ENCODE assay signal across 24 mouse cellular contexts in genomic region chr19:56914658-56915057, GRCm38 (mm10). TPM values are rescaled to one million over a fixed set of nuclear protein-coding genes. Genes with fewer than 3 reads are reported as not detected.
DNase-seq lines count a peak whose midpoint lies in the region; ATAC-seq and TF ChIP-seq lines count a peak whose summit lies in the region.
"Had no signal": no experiment of that assay in that cellular context is flagged by ENCODE, and none has a peak within 500 bp of the region (broad histone marks: within the 10 kb centered on the region; RNA-seq: fewer than 3 reads in every experiment).

No protein-coding gene starts in this region.

- no peaks in the 10 kb centered on the region for H3K27me3 ChIP-seq in kidney, adult 2 months (replicated peaks; ENCODE audit: control insufficient read depth, insufficient read depth, low read length)
- no peaks in the 10 kb centered on the region for H3K27me3 ChIP-seq in lung, embryonic 14.5 days (ENCODE audit: insufficient read depth, low read length)
- H3K27me3 ChIP-seq in stomach, embryonic 14.5 days (ENCODE audit: control insufficient read depth, insufficient read depth, low read length): no peaks in the 10 kb centered on the region
- H3K27me3 ChIP-seq in stomach, postnatal 0 days (ENCODE audit: control insufficient read depth, insufficient read depth, low read length): no peaks in the 10 kb centered on the region
- H3K27me3 ChIP-seq: limb, embryonic 13.5 days; midbrain, embryonic 15.5 days; neural tube, embryonic 15.5 days; Patski had no signal

- no peak for ATAC-seq in lung, embryonic 14.5 days (ENCODE audit: insufficient read depth)
- ATAC-seq in stomach, embryonic 14.5 days (ENCODE audit: insufficient number of reproducible peaks, insufficient read depth, low FRiP score, low read depth): no peak
- no peak for ATAC-seq in stomach, postnatal 0 days (ENCODE audit: low FRiP score, low TSS enrichment)
- ATAC-seq: forebrain, embryonic 16.5 days; midbrain, embryonic 15.5 days; Patski had no signal

- no peak for TF ChIP-seq POLR2A in kidney, adult 2 months (IDR thresholded peaks at IDR 0.05; ENCODE audit: low read depth, low read length)

- TF ChIP-seq EP300 in stomach, postnatal 0 days (optimal IDR thresholded peaks at IDR 0.05): no peak

- H3K9ac ChIP-seq in lung, embryonic 14.5 days: no peak overlapping the region
- no peak overlapping the region for H3K9ac ChIP-seq in stomach, embryonic 14.5 days (replicated peaks; ENCODE audit: low read depth, low read length)
- no peak overlapping the region for H3K9ac ChIP-seq in stomach, postnatal 0 days (ENCODE audit: low read length)
- H3K9ac ChIP-seq: heart, embryonic 13.5 days; hindbrain, embryonic 14.5 days; limb, embryonic 13.5 days; midbrain, embryonic 15.5 days; neural tube, embryonic 15.5 days had no signal

- H3K36me3 ChIP-seq in kidney, adult 2 months (ENCODE audit: control insufficient read depth, insufficient read depth, low read length): no peaks in the 10 kb centered on the region
- H3K36me3 ChIP-seq in lung, embryonic 14.5 days (ENCODE audit: insufficient read depth): peaks cover 25% of the 10 kb centered on the region; the same call in 1 of the 2 replicates
- peaks cover 12% of the 10 kb centered on the region for H3K36me3 ChIP-seq in stomach, embryonic 14.5 days (ENCODE audit: control insufficient read depth, insufficient read depth, low read length)
- H3K36me3 ChIP-seq in stomach, postnatal 0 days (ENCODE audit: control insufficient read depth, insufficient read depth, low read length): peaks cover 3% of the 10 kb centered on the region; the same call in 1 of the 2 replicates
- H3K36me3 ChIP-seq: heart, embryonic 13.5 days; midbrain, embryonic 15.5 days; neural tube, embryonic 15.5 days had no signal

- DNase-seq in kidney, adult 2 months: no peak
- no peak for DNase-seq in kidney, adult 8-10 months
- no peak for DNase-seq in lung, embryonic 14.5 days
- DNase-seq in lung, postnatal 36 days: no peak
- DNase-seq in stomach, postnatal 0 days (ENCODE audit: low spot score): no peak
- no peak for DNase-seq in embryo, embryonic 9.5 days (ENCODE audit: extremely low spot score)
- DNase-seq: adrenal gland, postnatal 25 days; cerebellum, adult 11-12 months; cerebellum, adult 9-11 months; heart, postnatal 10 days; retina, postnatal 1 day; right cerebral cortex, postnatal 14 days; thymus, postnatal 4 days had no signal

- 96% methylated on average over 3 of the region's 3 CpGs for WGBS in kidney, adult 2 months
- 92% methylated on average over 3 of the region's 3 CpGs for WGBS in lung, embryonic 14.5 days
- 95% methylated on average over 3 of the region's 3 CpGs for WGBS in stomach, embryonic 14.5 days
- WGBS in stomach, postnatal 0 days: 82% methylated on average over 3 of the region's 3 CpGs

- H3K4me1 ChIP-seq in kidney, adult 2 months (ENCODE audit: control insufficient read depth, insufficient read depth, low read length): peaks cover 11% of the 10 kb centered on the region
- 0 out of 2 replicates have a peak, but pooled peaks cover 4% of the 10 kb centered on the region for H3K4me1 ChIP-seq in lung, embryonic 14.5 days (ENCODE audit: insufficient read depth)
- 0 out of 2 replicates have a peak, but pooled peaks cover 4% of the 10 kb centered on the region for H3K4me1 ChIP-seq in stomach, embryonic 14.5 days (ENCODE audit: control insufficient read depth, insufficient read depth, low read length)
- no peaks in the 10 kb centered on the region for H3K4me1 ChIP-seq in stomach, postnatal 0 days (replicated peaks; ENCODE audit: control insufficient read depth, insufficient read depth)
- H3K4me1 ChIP-seq: heart, embryonic 13.5 days; neural tube, embryonic 15.5 days had no signal

- H3K4me2 ChIP-seq in lung, embryonic 14.5 days: no peak overlapping the region
- no peak overlapping the region for H3K4me2 ChIP-seq in stomach, embryonic 14.5 days (replicated peaks; ENCODE audit: low read depth, low read length)
- H3K4me2 ChIP-seq in stomach, postnatal 0 days (replicated peaks; ENCODE audit: low read depth): no peak overlapping the region
- H3K4me2 ChIP-seq: heart, embryonic 13.5 days; hindbrain, embryonic 14.5 days; limb, embryonic 13.5 days; liver, embryonic 11.5 days; midbrain, embryonic 15.5 days; neural tube, embryonic 15.5 days had no signal

- no peak overlapping the region for H3K4me3 ChIP-seq in kidney, adult 2 months (ENCODE audit: insufficient read depth, low read depth, low read length)
- no peak overlapping the region for H3K4me3 ChIP-seq in lung, embryonic 14.5 days (ENCODE audit: low read depth, low read length)
- H3K4me3 ChIP-seq in stomach, embryonic 14.5 days (ENCODE audit: low read depth, low read length): no peak overlapping the region
- no peak overlapping the region for H3K4me3 ChIP-seq in stomach, postnatal 0 days (ENCODE audit: low read depth, low read length)
- H3K4me3 ChIP-seq: erythroblast, embryonic 14.5 days; heart, embryonic 13.5 days; limb, embryonic 13.5 days; midbrain, embryonic 10.5 days; midbrain, embryonic 15.5 days; neural tube, embryonic 15.5 days had no signal

- peak overlapping the region; percentile 81 for H3K27ac ChIP-seq in kidney, adult 2 months (ENCODE audit: insufficient read depth, low read depth, low read length)
- peak overlapping the region; percentile 38 for H3K27ac ChIP-seq in lung, embryonic 14.5 days (ENCODE audit: low read depth)
- peak overlapping the region; percentile 21; the same call in 1 of the 2 replicates for H3K27ac ChIP-seq in stomach, embryonic 14.5 days (ENCODE audit: low read length)
- H3K27ac ChIP-seq in stomach, postnatal 0 days (replicated peaks): no peak overlapping the region
- H3K27ac ChIP-seq: heart, embryonic 13.5 days; hindbrain, embryonic 14.5 days; limb, embryonic 13.5 days; midbrain, embryonic 10.5 days; midbrain, embryonic 15.5 days; neural tube, embryonic 15.5 days had no signal

- TF ChIP-seq CTCF in kidney, adult 2 months (conservative IDR thresholded peaks at IDR 0.05; ENCODE audit: insufficient read depth, insufficient read length, low read depth, low read length): no peak
- TF ChIP-seq CTCF in lung, embryonic 14.5 days (IDR thresholded peaks at IDR 0.05; ENCODE audit: low read depth): no peak
- no peak for TF ChIP-seq CTCF in stomach, postnatal 0 days (IDR thresholded peaks at IDR 0.05; ENCODE audit: low read depth)

- no peaks in the 10 kb centered on the region for H3K9me3 ChIP-seq in lung, embryonic 14.5 days (ENCODE audit: low read depth, low read length)
- no peaks in the 10 kb centered on the region for H3K9me3 ChIP-seq in stomach, embryonic 14.5 days (ENCODE audit: control insufficient read depth, low read depth, low read length)
- 0 out of 2 replicates have a peak, but pooled peaks cover 3% of the 10 kb centered on the region for H3K9me3 ChIP-seq in stomach, postnatal 0 days (ENCODE audit: control insufficient read depth, low read length)
- H3K9me3 ChIP-seq: midbrain, embryonic 10.5 days; midbrain, embryonic 15.5 days; neural tube, embryonic 15.5 days had no signal

RNA-seq across cellular contexts. Expression of gene Vwa2, which starts 40.6 kb away (rescaled TPM):
- polyA plus RNA-seq in kidney, adult 2 months (2012; rRNA removed): 11.2 and 16.1 TPM in 2 replicates
- polyA plus RNA-seq in lung, embryonic 14.5 days (2014; fragmentation: Nextera tagmentation; extraction: Ambion mirVana): 10.3 and 11.5 TPM in 2 replicates
- 3.3 and 3.8 TPM in 2 replicates for polyA plus RNA-seq in stomach, embryonic 14.5 days (2014; fragmentation: Nextera tagmentation; extraction: Ambion mirVana)
- polyA plus RNA-seq in stomach, postnatal 0 days (2015; fragmentation: Nextera tagmentation; extraction: Ambion mirVana): 0.99 and 1.0 TPM in 2 replicates
- polyA plus RNA-seq: erythroblast, embryonic 14.5 days had no signal
